Mouse (Mus musculus) spleen, postnatal 4 days (tissue): ENCODE measurements at regions not wholly inside any gene's neighbourhood (a gene's known extent, or its start where the extent isn't known, plus 50 kb on each side); places are given as distances from the start of the nearest gene placed in this dataset.

Source experiments
- DNase-seq, 2 experiments: peaks; one replicate each; pipeline ENCODE4 v3.0.0; 2022; ENCODE audit warnings: low spot score in 2 of 2

DNA sequence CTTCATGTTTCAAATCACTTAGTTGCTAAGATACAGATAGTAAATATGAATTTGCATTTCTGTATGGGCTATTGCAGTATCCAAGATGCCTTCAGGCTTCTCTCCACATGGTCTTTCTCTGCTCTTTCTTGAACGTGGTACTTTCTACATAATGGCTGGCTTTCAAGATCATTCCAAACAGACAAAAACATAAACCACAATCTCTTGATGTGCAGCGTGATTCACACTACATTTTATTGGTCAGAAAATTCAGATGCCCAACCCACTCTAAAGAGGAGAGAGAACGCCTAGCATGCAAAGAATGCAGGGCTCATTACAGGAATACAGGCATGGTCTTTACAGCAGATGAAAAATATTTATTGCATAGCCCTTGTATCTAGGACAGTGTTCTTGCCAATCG, 235.2 kb downstream of the Papss1 start:
- no peak for DNase-seq

DNA sequence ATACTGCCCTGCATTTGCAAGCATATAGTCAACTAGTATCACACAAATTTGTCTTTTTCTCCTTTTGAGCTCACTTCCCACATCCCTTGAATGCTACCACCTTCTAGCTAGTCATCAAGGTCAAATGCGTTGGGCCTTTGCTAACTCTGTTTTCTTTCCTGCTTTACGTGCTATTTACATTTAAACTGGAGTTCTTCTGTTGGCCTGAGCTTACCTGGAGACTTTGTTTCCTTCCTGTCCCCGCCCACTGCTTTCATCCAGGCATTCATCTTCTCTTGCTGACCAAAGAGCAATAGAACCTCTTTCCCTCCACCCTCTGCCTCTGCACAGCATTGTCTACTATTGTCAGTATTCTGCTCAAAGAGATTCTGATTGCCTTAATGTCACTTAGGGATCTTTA, 237.0 kb downstream of the Papss1 start:
- DNase-seq, result no peak

DNA sequence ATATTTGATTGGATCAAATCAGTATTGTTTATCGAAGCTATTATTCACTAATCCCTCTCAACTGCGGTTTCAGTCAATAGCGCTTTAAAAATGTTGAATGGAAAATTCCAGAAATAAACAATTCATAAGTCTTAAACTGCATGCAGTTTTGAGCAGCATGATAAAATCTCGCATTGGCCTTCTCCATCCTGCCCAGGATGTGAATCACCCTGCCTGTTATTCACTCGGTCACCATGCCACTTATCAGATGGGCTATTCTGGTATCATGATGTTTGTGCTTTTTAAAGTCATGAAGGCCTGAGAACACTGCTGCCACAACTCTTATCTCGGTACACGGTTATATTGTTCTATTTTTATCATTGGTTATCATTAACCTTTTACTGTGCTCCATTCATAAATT, 238.3 kb downstream of the Papss1 start:
- DNase-seq, result no peak

DNA sequence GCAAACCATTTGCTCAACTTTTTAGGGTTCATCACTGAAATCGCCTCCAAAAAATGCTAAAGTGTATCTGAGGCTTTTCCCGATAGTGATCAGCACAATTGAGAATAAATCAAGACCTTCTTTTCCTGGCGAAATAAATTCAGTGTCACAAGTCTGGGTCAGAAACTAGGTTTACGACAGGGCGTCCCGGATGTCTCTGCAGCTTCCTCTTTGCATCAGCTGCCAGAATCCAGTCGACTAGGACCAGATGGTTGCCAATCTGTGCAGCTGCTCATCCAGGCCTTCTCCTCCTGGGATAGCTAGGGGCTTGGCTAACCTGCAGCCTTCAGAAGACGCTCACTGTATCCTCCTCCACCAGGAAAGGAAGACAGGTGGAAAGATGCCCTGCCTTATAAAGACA, 243.6 kb downstream of the Papss1 start:
- no peak for DNase-seq

DNA sequence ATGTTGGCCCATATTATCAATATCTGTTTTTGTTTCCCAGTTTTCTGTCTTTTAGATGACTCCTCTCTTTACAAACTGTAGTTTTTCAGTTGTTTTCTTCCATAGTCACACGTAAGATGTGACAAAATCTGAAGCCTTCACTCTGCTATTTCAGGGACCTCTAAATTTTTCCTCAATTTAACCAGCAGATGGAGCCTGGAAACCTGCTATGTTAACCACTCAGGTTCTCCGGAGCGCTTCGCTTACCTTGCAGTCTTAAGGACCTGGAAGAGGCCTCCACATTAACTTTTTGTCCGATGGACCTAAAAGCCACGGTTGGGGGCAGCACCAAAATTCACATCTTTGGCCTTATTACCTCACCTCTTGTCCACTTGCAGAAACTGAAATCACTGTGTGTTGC, 248.4 kb downstream of the Papss1 start:
- no peak for DNase-seq

DNA sequence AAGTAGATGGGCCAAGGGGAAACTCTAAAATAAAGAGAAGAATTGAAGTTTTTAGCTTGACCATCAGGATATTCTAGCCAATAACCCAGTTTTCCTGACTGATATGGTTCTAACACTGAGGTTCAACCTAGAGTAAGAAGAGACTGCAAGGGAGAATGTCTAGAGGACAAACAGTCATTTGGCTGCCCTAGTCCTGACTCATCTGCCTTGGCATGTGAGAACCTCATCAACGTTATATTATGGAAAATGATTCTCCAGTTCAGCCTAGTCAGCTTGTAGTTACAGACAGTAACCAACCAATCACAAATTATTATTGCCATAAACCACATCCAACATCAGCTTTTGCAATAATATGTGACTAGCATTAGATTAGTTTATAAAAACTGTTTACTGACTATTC, 254.2 kb downstream of the Papss1 start:
- no peak for DNase-seq

DNA sequence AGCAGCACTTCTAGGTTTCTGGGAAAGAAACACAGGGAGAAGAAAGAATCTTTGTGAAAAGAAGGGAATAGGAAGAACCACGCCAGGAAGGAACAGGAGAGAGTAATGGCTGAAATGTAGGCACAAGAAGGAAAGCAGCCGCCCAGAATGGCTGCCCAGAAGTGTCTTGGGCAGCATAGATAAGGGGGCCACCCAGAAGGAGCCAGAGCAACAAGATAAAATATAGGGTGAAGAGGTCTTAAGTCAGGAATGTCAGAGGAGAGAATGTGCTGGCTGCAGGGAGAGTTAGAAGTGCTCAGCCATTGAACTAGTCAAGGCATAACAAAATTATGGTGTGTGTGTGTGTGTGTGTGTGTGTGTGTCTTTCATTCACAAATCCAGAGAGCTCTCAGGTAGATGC, 227.7 kb upstream of the Dkk2 start:
- no peak for DNase-seq

DNA sequence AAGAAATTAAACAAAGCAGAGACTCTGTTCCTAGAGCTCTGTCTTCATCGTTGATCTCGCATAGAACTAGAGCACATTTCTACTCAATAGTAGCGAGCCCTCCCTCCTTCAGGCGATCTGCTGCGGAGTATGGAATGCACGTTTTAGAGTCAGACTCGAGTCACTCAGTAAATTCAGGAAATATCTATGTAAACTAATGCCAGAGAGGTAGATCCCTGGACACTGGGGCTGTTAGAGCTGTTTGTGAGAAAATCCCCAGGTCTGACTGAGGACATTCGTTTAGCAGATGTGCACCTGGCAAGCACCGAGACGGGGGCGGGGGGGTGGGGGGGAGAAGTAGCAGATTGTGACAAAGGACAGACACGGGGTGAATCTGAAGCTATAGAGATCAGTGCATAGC, 226.0 kb upstream of the Dkk2 start:
- DNase-seq, result no peak

DNA sequence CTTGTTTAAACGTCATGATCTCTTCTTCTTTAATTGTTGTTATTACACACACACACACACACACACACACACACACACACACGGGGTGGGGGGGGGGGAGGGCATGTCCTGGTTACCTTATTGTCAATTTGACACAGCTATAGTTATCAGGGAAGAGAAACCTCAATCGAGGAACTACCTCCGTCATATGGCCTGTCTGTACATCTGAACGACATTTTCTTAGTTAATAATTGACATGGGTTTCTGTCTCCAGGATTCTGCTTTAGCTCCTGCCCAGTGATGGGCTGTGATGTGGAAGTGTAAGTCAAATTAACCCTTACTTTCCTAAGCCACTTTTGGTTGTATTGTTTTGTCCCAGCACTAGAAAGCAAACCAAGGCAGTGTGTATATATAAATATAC, 220.0 kb upstream of the Dkk2 start:
- no peak for DNase-seq

DNA sequence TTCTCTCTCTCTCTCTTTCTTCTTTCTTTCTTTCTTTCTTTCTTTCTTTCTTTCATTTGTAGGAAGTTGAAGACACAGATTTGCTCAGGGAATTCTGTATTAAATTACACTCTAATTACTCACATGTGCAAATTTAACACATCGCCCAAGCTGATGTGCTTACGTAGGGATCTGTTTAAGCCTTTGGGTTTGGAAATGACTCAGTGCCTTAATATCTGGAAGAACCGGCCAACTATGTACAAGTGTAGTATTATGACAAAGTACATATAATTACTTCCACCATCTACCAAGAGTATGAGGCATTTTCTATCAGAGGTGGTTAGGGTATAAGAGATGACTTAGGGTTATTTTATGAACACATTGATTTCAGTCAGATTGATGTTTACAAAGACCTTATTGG, 217.8 kb upstream of the Dkk2 start:
- DNase-seq, result no peak

DNA sequence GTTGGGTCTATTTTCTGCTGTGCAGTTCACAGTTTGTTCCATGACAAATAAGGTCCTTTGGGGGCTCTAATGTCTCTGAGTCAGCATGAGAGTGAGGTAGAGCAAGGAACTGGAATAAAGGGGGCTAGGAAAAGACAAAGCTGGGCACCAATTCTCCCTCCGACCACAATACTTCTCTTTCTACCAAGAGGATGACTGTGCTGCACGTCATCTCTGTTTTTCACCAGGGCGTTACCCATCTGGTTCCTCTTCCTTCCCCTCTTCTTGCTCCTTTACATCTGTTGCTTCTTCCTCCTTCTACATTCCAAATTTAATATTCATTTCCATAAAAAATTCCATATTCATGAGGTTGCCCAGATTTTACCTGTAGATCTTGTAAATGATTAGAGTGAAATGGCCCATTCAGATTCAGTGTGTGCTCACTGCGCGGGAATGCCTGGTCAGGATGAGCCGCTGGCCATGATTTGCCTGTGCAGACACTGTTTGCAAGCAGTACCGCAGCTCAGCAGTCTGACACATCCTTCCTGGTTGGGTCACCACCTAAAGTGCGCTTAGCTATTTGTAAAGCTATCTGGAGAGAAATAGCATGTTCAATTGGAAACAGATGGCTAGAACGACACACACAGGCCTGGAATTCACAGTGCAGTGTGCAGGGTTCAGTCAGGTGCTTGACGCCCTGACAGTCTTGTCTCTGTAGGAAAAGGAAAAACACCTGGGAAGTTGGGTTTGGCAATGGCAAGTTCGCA, 216.7 kb upstream of the Dkk2 start:
- DNase-seq, result no peak

DNA sequence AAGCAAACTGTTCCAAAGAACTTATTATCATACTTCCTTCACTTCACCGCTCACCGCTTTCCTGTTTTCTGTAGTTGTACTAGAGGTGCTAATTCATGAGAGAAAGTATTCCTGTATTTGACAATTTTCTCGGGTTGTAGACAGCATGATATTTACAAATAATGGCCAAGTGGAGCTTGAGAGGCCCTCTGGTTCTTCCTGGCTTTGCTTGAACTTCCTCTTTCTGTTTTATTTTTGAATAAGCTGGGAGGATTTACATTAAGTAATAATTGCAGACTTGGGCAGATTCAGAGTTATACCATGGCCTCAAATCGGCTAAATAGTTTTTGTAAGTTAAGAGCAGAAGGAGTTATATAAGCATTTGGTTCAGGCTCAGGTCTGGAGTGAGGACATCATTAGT, 215.8 kb upstream of the Dkk2 start:
- no peak for DNase-seq

DNA sequence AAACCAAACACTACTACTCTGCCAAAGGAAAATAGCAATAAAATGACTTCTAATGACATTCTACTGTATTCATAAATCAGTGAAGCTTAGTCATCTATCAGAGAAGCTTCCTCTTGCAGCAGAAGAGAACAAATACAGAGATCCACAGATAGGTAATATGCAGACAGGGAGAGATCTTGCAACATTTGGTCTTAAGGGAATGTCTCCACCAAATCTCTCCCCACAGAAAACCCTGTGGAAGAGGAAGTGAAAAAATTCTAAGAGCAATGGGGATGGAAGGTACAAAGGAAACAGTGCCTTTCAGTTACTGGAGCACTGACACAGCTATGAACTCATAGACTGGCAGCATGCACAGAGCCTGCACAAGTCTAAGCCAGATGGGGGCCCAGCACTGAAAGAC, 202.4 kb upstream of the Dkk2 start:
- no peak for DNase-seq

DNA sequence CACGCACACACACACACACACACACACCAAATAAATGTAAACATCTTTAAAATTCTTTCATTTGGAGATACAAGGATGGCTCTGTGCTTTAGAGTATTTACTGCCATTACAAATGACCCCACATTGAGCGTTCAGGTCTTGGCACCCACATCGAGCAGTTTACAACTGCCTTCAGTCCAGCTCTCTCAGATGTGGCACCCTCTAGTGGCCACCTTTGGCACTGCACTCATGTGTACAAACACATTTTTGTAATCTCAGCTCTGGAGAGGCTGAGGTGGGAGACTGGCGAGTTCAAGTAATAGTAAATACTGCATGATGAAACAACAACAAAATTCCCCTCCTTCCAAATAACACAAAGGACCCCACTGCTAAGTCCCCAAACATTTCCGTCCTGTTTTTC, 198.6 kb upstream of the Dkk2 start:
- peak in 1 of 2 experiments; percentile 68 for DNase-seq

DNA sequence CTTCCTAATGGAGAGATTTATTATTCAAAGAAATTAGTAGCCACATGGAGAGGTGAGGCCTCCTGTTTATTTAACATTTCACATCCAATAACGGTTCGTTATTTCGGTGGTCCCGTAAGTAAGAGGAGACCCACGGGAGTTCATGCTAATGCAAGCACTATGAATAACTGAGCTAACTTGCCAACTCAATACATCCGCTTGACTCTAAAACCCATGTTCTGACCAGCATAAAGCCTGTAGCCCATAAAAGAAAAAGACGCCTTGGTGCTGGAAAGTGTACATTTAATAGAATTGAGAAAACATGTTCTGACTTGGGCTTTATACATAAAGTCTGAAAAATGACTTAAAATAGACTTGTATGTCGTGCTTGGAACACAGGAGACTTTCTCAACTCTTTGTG, 198.1 kb upstream of the Dkk2 start:
- no peak for DNase-seq

DNA sequence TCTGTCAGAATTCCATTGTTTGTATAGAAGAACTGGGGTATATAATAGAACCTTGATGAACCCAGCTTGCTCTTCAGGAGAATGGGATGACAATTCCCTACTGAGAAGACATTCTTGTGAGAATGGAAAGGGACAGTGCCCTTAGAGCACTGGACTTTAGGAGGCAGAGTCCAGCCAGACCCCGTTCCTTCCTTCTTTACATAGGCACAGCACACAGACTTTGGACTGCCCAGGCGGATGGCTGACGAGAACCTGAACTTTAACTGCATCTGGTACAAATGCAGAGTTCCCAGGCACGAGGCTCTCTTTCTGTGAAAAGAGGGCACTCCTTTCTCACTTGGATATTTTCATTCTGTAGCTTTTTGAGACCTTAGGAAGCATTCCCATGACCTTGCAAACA, 197.4 kb upstream of the Dkk2 start:
- no peak for DNase-seq

DNA sequence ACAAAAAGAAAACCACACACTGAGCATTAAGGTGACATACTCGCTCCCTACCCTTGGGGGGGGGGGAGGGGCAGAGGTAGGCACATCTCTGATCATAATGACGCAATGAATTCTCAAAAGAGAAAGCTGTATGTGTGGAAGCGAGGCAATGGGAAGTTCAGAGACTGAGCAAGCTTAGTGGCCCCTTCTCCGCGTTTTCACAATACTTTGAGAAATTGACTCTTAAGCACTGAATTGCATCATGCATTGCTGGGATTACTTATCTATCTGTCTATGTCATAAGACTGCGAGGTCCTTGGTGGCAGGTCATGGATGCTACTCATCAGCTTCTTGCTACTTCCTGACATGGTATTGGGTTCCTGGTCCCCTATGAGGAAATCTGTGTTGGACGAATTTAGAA, 193.2 kb upstream of the Dkk2 start:
- no peak for DNase-seq

DNA sequence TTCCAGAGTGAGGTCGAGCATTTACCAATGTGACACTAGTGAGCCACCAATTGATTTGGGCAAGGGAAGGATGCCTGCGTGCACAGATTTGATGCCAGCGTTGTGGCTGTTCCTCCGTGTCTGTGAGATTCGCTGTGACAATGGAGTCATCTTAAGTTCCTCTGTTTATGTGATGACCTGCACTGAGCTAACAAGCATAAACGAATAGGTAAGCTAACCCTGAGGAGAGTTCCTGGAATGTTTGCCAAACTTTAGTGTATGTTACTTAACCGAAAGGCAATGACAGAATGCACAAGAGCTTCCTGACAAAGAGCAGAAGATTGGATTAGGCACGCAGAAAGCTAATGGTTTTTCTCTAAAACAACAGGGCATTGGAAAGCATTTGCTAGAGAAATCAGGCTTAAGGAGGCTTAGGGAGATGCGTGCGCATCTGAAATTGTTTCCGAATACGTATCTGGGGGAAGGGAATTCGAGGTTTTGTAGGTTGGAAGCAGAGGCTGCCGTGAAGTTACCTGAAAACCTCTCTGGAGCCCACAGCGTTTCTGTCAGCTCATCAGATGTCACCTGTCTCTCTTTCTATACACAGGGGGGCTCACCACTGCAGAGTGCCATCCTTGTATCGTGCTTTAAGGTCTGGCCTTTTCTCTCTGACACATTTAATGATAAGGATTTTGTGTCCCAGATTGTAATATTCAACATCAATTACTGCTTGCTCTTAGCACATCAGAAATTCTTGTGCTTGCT, 191.9 kb upstream of the Dkk2 start:
- no peak for DNase-seq

DNA sequence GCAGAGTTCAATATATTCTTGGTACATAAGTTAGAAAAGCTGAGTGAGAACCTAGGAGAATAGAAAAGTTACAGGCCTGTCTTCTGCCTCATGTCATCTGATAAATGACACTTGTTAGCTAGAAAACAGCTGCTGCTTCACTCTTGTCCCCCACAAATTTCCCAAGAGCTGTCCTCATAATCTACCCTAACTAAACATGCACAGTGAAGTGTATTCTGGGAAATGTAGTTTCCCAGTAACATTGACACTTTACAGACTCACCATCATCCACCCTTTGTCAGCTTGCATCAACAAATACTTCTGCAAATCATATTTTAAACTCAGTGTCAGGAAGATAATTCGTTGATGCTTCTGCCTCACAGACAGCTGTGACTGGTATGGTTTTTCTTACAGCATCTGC, 190.0 kb upstream of the Dkk2 start:
- DNase-seq, result no peak

DNA sequence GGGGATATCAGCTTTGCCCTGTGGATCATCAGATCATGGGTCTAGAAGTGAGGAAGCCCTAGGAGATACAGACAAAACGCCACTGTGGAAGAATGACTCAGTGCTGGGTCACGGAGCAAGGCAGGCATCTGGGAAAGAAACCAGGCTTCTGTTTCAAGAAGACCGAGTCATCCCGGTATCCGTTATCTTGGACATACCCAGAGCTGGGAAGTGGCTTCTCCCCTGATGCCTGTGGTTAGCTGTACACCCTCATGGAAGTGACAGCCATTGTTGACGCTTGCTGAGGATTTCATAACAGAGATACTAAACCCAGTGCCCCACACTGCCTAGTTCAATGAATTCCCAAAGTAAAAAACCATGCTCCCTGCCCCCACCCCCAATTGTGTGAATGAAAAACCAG, 171.6 kb upstream of the Dkk2 start:
- DNase-seq, result no peak

DNA sequence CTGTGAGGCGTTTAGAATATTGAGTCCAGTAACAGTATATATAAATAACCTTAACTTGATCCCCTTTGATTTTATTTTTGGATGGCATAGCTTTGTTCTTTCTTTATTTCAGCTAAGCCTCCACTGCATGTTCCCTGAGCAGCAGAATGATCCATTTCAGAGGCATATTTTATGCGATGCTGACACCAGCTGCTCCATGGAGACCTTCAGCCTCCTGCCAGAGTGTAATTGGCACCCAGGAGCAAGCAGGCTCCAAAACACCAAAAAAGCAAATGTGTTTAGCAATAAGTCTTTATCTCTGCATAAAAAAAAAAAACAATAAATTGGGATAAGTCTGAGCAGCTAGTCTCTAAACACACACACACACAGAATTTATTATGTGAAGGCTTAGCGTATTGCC, 170.7 kb upstream of the Dkk2 start:
- no peak for DNase-seq

DNA sequence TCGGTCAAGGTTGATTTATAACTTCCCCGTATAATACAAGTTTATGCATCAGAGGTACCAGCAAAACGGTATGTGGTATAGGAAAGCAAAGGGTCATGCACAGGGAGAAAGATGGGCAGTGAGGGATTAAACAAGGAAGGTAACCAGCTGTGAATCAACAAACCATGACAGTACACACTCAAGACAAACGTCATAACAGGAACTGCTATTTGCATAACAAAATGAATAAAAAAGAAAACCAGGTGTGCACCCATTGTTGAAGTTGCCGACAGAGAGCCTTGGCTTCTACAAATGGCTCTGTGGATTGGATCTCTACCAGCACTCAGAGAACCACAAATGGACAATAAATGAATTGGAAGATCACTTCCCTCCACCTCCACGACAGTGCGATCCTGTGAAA, 170.1 kb upstream of the Dkk2 start:
- no peak for DNase-seq

DNA sequence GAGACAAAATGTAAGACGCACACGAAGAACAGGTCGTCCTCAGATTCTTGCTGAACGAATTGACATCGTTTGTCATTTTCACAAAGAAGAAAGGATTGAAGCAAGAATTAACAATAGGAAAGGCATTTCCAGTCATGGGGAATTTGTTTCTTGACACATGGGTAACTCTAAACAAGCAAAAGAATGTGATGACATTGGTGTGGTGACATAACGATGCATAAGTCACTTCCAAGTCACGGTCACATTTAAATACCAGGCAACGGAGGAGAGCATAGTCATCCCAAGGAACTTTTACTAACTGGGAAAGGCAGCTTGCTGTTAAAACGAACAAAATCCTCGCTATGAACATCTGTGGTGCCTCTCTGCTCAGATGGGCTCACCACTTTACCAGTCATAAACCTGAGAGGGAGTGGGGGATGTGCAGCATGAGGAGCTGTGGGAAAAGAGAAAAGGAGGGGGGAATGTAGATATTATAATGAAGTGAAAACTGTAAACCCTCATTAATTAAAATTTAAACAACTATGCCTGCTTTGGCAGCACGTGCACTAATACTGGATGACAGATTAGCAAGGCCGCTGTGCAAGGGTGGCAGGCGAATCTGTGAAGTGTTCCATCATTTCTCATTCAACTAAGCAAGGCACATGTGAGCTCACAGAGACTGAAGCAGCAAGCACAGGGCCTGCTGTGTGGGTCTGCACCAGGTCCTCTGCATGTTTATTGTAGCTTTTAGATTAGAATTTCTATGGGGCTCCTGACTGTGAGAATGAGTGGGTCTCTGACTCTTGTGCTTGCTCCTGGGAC, 167.2 kb upstream of the Dkk2 start:
- DNase-seq, result no peak
